Mouse (Mus musculus): ENCODE data around the gene Tbc1d24. TPM values are rescaled to one million over a fixed set of nuclear protein-coding genes. Genes with fewer than 3 reads are reported as not detected.

Gene Tbc1d24
- polyA plus RNA-seq, 1 experiment from 2014 or later, result 7.0 TPM

DNA sequence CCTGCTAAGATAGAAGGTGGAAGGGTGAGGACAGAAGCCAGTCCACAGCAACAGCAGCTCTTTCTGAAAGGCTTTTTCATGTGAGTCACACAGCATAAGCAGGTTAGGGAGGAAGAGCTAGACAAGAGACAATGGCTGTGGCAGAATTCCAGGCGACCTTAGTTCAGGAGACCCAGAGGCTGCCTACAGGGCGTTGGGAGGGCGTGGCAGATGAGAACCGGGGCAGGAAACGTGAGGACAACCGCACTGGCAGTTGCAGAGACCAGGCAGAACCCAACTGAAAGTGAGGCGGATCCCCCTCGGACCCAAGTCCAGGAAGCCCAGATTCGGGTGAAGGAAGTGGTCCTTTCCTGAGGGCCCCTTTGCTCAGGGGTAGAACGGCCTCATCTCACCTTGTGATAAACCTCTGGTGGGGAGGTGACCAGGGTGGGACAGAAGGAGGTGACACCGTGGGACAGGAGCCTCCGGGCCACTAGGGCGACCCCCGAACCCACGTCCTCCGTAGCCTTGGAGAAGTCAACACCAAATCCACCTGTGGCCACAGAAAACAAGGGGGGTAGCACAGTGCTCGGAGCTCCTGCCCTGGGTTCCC lies 42.7 kb downstream of the Tbc1d24 start:
- Histone ChIP-seq H3K27me3 (ENCODE audit: insufficient read depth, low read length) (no peaks in the 10 kb centered on the region), H3K4me3 (ENCODE audit: low read depth, low read length) (peak overlapping the region; percentile 68), H3K4me1 (ENCODE audit: insufficient read depth) (peaks cover 3% of the 10 kb centered on the region; the same call in 1 of the 2 replicates), H3K9me3 (ENCODE audit: low read depth, low read length) (no peaks in the 10 kb centered on the region), H3K4me2 (peak overlapping the region; percentile 96), H3K9ac (peak overlapping the region; percentile 74), H3K36me3 (ENCODE audit: insufficient read depth) (peaks cover 27% of the 10 kb centered on the region), H3K27ac (ENCODE audit: low read depth) (no peak overlapping the region)
- no peak for TF ChIP-seq CTCF (IDR thresholded peaks at IDR 0.05; ENCODE audit: low read depth)
- peak; percentile 30 for ATAC-seq (ENCODE audit: insufficient read depth)
- 18% methylated on average over 17 of the region's 17 CpGs for WGBS
- peak; percentile 36 for DNase-seq

DNA sequence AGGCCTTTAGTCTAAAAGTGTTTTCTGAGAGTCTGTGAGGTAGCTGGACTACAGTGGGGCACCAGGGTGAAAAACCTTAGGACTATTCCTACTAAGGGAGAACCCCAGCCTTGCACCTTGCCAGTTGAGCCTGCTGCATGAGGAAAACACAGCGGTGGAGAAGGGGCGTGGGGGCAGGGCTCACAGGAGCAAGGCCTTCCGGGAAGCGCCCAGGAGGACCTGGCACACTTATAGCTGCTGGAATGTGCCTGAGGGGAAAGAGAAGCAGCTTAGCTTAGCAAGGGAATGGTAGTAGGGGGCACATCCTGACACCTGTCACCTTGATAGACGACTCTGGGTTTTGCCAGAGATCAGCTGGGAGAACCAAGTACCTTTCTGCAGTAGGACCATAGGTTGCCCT lies 43.9 kb downstream of the Tbc1d24 start:
- Histone ChIP-seq H3K36me3 (ENCODE audit: insufficient read depth) (peaks cover 20% of the 10 kb centered on the region), H3K27ac (ENCODE audit: low read depth) (no peak overlapping the region), H3K4me2 (no peak overlapping the region), H3K9me3 (ENCODE audit: low read depth, low read length) (no peaks in the 10 kb centered on the region), H3K4me1 (ENCODE audit: insufficient read depth) (no peaks in the 10 kb centered on the region), H3K9ac (no peak overlapping the region), H3K4me3 (ENCODE audit: low read depth, low read length) (no peak overlapping the region), H3K27me3 (ENCODE audit: insufficient read depth, low read length) (no peaks in the 10 kb centered on the region)
- no peak for DNase-seq
- ATAC-seq (ENCODE audit: insufficient read depth), result no peak
- 77% methylated on average over 5 of the region's 5 CpGs for WGBS
- TF ChIP-seq CTCF (IDR thresholded peaks at IDR 0.05; ENCODE audit: low read depth), result no peak

DNA sequence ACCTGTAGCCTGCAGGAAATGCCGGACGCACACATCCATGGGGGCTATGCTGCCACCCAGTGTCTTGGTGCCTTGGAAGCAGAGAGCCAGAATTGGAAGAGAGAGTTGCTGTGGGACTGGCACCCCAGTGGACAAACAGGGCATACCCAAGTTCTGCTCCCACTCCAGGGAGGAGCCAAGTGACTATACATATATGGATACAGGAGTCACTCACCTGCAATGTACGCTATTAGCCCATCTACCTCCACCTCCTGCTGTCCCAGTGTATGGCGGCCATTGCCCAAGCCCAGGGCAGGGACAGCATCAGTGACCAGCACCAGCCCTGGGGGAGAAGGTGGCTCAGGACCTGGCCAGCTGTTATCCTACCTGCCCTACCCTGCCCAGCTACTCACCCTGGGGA lies 47.8 kb downstream of the Tbc1d24 start:
- ATAC-seq (ENCODE audit: insufficient read depth), result no peak

DNA sequence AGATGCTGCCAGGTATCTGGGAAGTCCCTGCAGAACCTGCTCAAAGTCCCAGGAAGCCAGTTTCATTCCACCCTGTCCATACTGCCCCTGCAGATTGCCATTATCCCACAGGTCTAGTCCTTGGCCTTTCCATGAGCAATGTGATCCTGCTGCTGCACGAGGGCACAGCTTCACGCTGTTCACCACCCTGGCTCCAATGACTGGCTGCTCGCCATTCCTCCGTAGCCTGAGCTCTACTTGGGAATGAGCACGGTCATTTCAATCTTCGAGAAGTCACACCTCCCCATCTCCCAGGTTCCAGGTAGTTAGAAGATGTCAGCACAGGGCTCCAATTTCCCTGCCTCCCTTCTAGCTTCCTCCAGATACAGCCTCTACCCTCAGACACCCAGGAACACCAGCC lies 48.2 kb downstream of the Tbc1d24 start:
- no peak for DNase-seq
- H3K27me3 ChIP-seq (ENCODE audit: insufficient read depth, low read length), result no peaks in the 10 kb centered on the region
- H3K4me2 ChIP-seq, result no peak overlapping the region
- WGBS, result 91% methylated on average over 6 of the region's 6 CpGs
- no peaks in the 10 kb centered on the region for H3K9me3 ChIP-seq (ENCODE audit: low read depth, low read length)
- no peak overlapping the region for H3K9ac ChIP-seq
- no peaks in the 10 kb centered on the region for H3K4me1 ChIP-seq (ENCODE audit: insufficient read depth)
- H3K36me3 ChIP-seq (ENCODE audit: insufficient read depth), result peaks cover 9% of the 10 kb centered on the region; the same call in 1 of the 2 replicates
- no peak for TF ChIP-seq CTCF (IDR thresholded peaks at IDR 0.05; ENCODE audit: low read depth)
- no peak overlapping the region for H3K4me3 ChIP-seq (ENCODE audit: low read depth, low read length)
- no peak overlapping the region for H3K27ac ChIP-seq (ENCODE audit: low read depth)
- ATAC-seq (ENCODE audit: insufficient read depth), result no peak

More for the DNA sequence above, 47.8 kb downstream of the Tbc1d24 start:
- H3K4me1 ChIP-seq (ENCODE audit: insufficient read depth), result no peaks in the 10 kb centered on the region
- no peak for DNase-seq
- H3K9me3 ChIP-seq (ENCODE audit: low read depth, low read length), result no peaks in the 10 kb centered on the region
- H3K4me3 ChIP-seq (ENCODE audit: low read depth, low read length), result no peak overlapping the region
- no peaks in the 10 kb centered on the region for H3K27me3 ChIP-seq (ENCODE audit: insufficient read depth, low read length)
- WGBS, result 85% methylated on average over 4 of the region's 4 CpGs
- peaks cover 9% of the 10 kb centered on the region; the same call in 1 of the 2 replicates for H3K36me3 ChIP-seq (ENCODE audit: insufficient read depth)
- no peak overlapping the region for H3K4me2 ChIP-seq
- H3K27ac ChIP-seq (ENCODE audit: low read depth), result no peak overlapping the region
- no peak for TF ChIP-seq CTCF (IDR thresholded peaks at IDR 0.05; ENCODE audit: low read depth)
- H3K9ac ChIP-seq, result no peak overlapping the region

DNA sequence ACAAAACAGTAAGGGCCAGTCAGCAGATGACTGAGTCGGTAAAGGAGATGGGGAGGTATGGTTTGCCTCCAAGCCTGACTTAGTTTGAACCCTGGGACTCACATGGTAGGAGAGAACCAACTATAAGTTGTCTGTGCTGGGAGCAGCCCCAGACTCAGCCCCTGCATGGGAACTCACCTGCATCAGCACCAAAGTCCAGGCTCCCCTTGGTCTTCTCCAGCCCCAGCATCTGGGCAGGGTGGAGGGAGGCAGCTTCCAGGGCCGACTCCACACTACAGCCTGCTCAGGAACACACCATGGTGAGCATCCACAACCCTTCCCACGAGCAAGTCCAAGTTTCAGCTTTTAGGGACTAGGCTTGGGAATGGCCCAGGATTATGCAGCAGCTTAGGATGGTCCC lies 49.0 kb downstream of the Tbc1d24 start:
- no peak for DNase-seq
- Histone ChIP-seq H3K9me3 (ENCODE audit: low read depth, low read length) (no peaks in the 10 kb centered on the region), H3K4me2 (no peak overlapping the region), H3K9ac (no peak overlapping the region), H3K36me3 (ENCODE audit: insufficient read depth) (peaks cover 9% of the 10 kb centered on the region; the same call in 1 of the 2 replicates), H3K27ac (ENCODE audit: low read depth) (no peak overlapping the region), H3K27me3 (ENCODE audit: insufficient read depth, low read length) (no peaks in the 10 kb centered on the region), H3K4me1 (ENCODE audit: insufficient read depth) (no peaks in the 10 kb centered on the region), H3K4me3 (ENCODE audit: low read depth, low read length) (no peak overlapping the region)
- 81% methylated on average over 3 of the region's 3 CpGs for WGBS
- no peak for ATAC-seq (ENCODE audit: insufficient read depth)
- no peak for TF ChIP-seq CTCF (IDR thresholded peaks at IDR 0.05; ENCODE audit: low read depth)

GRCm38 (mm10) chr17:24155742-24156141 lies 49.6 kb downstream of the Tbc1d24 start:
- TF ChIP-seq CTCF (IDR thresholded peaks at IDR 0.05; ENCODE audit: low read depth), result no peak
- Histone ChIP-seq H3K4me1 (ENCODE audit: insufficient read depth) (no peaks in the 10 kb centered on the region), H3K27me3 (ENCODE audit: insufficient read depth, low read length) (no peaks in the 10 kb centered on the region), H3K27ac (ENCODE audit: low read depth) (no peak overlapping the region), H3K4me2 (no peak overlapping the region), H3K9me3 (ENCODE audit: low read depth, low read length) (no peaks in the 10 kb centered on the region), H3K9ac (no peak overlapping the region), H3K36me3 (ENCODE audit: insufficient read depth) (peaks cover 9% of the 10 kb centered on the region; the same call in 1 of the 2 replicates), H3K4me3 (ENCODE audit: low read depth, low read length) (no peak overlapping the region)
- WGBS, result 92% methylated on average over 9 of the region's 9 CpGs
- no peak for ATAC-seq (ENCODE audit: insufficient read depth)
- no peak for DNase-seq

DNA sequence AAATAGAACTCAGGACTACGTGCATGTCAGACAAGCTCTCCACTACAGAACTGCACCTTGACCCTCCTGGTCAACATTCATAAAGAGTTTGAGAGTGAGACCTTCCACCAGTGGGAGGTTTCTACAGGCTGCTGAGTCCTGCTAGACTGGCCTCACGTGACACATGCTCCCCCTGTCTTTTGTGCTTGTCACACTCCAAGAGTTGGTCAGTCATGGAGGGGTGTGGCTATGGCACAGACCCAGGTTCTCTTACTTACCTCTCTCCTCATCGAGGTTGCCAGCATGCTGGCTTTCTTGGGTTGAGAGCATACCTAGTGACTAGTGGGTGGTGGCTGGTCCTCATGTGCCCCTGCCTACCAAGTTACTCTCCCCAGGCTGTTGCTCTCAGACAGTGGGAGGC lies 50.9 kb downstream of the Tbc1d24 start:
- H3K4me3 ChIP-seq (ENCODE audit: low read depth, low read length), result no peak overlapping the region
- no peaks in the 10 kb centered on the region; the same call in 1 of the 2 replicates for H3K27me3 ChIP-seq (ENCODE audit: insufficient read depth, low read length)
- H3K4me1 ChIP-seq (ENCODE audit: insufficient read depth), result no peaks in the 10 kb centered on the region
- DNase-seq (no peak), ATAC-seq (ENCODE audit: insufficient read depth) (no peak)
- whole genome bisulfite sequencing, result 64% methylated on average over 3 of the region's 3 CpGs
- no peak overlapping the region for H3K27ac ChIP-seq (ENCODE audit: low read depth)
- H3K9me3 ChIP-seq (ENCODE audit: low read depth, low read length), result no peaks in the 10 kb centered on the region
- no peak overlapping the region for H3K9ac ChIP-seq
- H3K4me2 ChIP-seq, result no peak overlapping the region
- peaks cover 9% of the 10 kb centered on the region; the same call in 1 of the 2 replicates for H3K36me3 ChIP-seq (ENCODE audit: insufficient read depth)
- TF ChIP-seq CTCF (IDR thresholded peaks at IDR 0.05; ENCODE audit: low read depth), result no peak

Data from lung, embryonic 14.5 days (tissue).